Mouse (Mus musculus): ENCODE data around the gene Fem1a. TPM values are rescaled to one million over a fixed set of nuclear protein-coding genes. Genes with fewer than 3 reads are reported as not detected.

The Fem1a gene
- polyA plus RNA-seq, 1 experiment from 2014 or later, result 18.0 TPM

DNA sequence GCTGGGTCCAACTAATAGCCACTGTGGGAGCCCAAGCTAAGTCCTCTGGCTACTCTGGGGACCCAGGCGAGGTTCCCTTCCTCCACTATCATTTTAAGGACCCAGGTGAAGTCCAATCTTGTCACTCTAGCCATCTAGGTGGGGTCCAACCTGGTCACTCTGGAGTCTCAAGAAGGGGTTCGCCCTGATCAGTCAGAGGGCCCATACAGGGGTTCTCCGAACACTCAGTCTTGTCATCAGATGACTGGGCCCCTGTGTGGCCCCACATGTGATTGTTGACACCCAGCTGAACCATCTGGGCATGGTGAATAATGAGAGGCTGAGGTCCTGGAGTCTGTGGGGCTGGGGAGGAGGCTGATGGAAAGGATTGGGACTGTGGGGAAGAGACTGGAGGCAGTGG is 13.1 kb downstream of the Fem1a start:
- no peaks in the 10 kb centered on the region for H3K9me3 ChIP-seq (replicated peaks; ENCODE audit: control insufficient read depth, low read length)
- peak overlapping the region; percentile 42 for H3K4me2 ChIP-seq (ENCODE audit: low read length)
- DNase-seq (ENCODE audit: low spot score) (no peak), ATAC-seq (peak; percentile 14; the same call in 1 of the 2 replicates)
- H3K27ac ChIP-seq (ENCODE audit: low read depth, low read length), result no peak overlapping the region
- H3K27me3 ChIP-seq (replicated peaks; ENCODE audit: control insufficient read depth, insufficient read depth, low read length), result no peaks in the 10 kb centered on the region
- H3K9ac ChIP-seq (ENCODE audit: low read length), result peak overlapping the region; percentile 5; the same call in 1 of the 2 replicates
- peak overlapping the region; percentile 21; the same call in 1 of the 2 replicates for H3K4me3 ChIP-seq (ENCODE audit: low read depth, low read length)
- peaks cover 7% of the 10 kb centered on the region; the same call in 1 of the 2 replicates for H3K36me3 ChIP-seq (ENCODE audit: control insufficient read depth, insufficient read depth, low read length)
- no peaks in the 10 kb centered on the region for H3K4me1 ChIP-seq (ENCODE audit: control insufficient read depth, insufficient read depth, low read length)
- 74% methylated on average over 3 of the region's 3 CpGs for WGBS

DNA sequence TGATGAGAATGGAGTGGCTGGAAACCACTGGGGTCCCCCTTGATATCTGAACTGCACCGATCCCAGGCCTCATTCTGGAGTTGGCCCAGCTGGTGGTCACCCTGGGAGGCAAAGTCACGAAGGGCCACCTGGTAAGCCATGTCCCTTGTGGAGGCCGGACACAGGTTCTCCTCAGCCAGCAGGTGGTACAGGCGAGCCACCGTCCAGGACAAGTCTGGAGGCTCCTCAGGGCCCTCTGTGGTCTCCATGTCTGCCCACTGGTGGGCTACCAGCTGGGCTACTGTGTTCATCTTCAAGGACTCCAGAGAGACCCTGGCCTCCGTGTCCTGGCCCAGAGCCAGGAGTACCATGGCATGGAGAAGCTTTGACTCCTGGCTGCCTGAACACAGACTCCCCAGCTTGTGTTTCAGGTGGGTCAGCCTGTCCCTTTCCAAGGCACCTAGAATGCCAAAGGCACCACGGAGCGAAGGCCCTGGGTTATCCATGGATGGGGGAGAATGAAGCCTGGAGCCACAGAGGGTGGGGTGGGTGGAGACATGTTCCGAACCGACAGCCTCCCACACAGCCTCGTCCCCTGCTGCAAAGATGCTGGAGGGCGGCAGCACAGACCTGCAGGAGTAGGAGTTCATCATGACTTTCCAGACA is 15.1 kb downstream of the Fem1a start:
- Histone ChIP-seq H3K9ac (ENCODE audit: low read length) (no peak overlapping the region), H3K4me1 (ENCODE audit: control insufficient read depth, insufficient read depth, low read length) (no peaks in the 10 kb centered on the region), H3K27me3 (replicated peaks; ENCODE audit: control insufficient read depth, insufficient read depth, low read length) (no peaks in the 10 kb centered on the region), H3K36me3 (ENCODE audit: control insufficient read depth, insufficient read depth, low read length) (no peaks in the 10 kb centered on the region), H3K4me2 (ENCODE audit: low read length) (no peak overlapping the region), H3K4me3 (ENCODE audit: low read depth, low read length) (no peak overlapping the region), H3K9me3 (replicated peaks; ENCODE audit: control insufficient read depth, low read length) (no peaks in the 10 kb centered on the region), H3K27ac (ENCODE audit: low read depth, low read length) (no peak overlapping the region)
- ATAC-seq (no peak), DNase-seq (ENCODE audit: low spot score) (no peak)
- WGBS, result 89% methylated on average over 12 of the region's 12 CpGs

DNA sequence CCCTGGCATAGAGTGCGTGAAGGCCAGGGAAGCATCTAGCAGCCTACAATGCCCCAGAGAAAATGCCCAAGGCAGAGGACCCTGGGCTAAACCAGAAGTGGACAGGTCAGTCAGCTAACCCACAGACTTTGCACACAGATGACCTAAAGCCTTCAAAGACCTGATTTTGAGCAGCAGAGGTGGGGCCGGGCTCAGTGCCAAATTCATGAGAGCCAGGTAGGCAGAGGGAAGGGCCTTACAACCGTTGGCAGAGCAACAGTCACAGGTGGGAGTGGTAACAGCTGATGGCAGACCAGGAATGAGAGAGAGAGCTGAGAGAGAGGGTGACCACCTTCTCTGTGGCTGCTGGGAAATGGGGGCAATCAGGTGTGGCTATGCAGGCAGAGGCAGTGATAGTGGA is 16.0 kb downstream of the Fem1a start:
- 79% methylated on average over 3 of the region's 3 CpGs for WGBS
- DNase-seq (ENCODE audit: low spot score) (no peak), ATAC-seq (no peak)
- Histone ChIP-seq H3K4me2 (ENCODE audit: low read length) (no peak overlapping the region), H3K36me3 (ENCODE audit: control insufficient read depth, insufficient read depth, low read length) (no peaks in the 10 kb centered on the region), H3K27me3 (replicated peaks; ENCODE audit: control insufficient read depth, insufficient read depth, low read length) (no peaks in the 10 kb centered on the region), H3K4me1 (ENCODE audit: control insufficient read depth, insufficient read depth, low read length) (no peaks in the 10 kb centered on the region; the same call in 1 of the 2 replicates), H3K9me3 (replicated peaks; ENCODE audit: control insufficient read depth, low read length) (no peaks in the 10 kb centered on the region), H3K9ac (ENCODE audit: low read length) (no peak overlapping the region), H3K4me3 (ENCODE audit: low read depth, low read length) (no peak overlapping the region), H3K27ac (ENCODE audit: low read depth, low read length) (no peak overlapping the region)

DNA sequence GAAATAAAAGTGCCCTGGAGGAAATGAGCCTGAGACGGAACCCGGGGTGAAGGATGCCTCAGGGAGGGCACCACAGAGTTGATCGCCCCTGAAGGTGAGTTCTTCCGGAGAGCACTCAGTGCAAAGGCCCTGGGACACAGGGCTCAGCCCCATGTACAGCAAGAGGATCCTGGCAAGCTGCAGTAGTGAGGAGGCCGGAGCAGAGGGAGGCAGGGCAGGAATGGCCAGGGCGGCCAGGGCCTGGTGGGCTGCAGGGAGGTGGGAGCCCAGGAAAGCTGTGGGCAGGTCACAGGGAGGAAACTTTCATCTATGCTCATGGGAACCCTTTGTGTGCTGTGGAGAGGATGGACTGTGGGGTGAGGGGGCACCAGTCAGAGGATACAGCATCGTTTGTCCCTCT is 16.9 kb downstream of the Fem1a start:
- H3K4me1 ChIP-seq (ENCODE audit: control insufficient read depth, insufficient read depth, low read length), result no peaks in the 10 kb centered on the region; the same call in 1 of the 2 replicates
- H3K27ac ChIP-seq (ENCODE audit: low read depth, low read length), result no peak overlapping the region
- H3K27me3 ChIP-seq (replicated peaks; ENCODE audit: control insufficient read depth, insufficient read depth, low read length), result no peaks in the 10 kb centered on the region
- ATAC-seq (no peak), DNase-seq (ENCODE audit: low spot score) (no peak)
- H3K36me3 ChIP-seq (ENCODE audit: control insufficient read depth, insufficient read depth, low read length), result no peaks in the 10 kb centered on the region
- no peak overlapping the region for H3K4me2 ChIP-seq (ENCODE audit: low read length)
- H3K9me3 ChIP-seq (replicated peaks; ENCODE audit: control insufficient read depth, low read length), result no peaks in the 10 kb centered on the region
- WGBS, result 88% methylated on average over 7 of the region's 7 CpGs
- no peak overlapping the region for H3K9ac ChIP-seq (ENCODE audit: low read length)
- no peak overlapping the region for H3K4me3 ChIP-seq (ENCODE audit: low read depth, low read length)

DNA sequence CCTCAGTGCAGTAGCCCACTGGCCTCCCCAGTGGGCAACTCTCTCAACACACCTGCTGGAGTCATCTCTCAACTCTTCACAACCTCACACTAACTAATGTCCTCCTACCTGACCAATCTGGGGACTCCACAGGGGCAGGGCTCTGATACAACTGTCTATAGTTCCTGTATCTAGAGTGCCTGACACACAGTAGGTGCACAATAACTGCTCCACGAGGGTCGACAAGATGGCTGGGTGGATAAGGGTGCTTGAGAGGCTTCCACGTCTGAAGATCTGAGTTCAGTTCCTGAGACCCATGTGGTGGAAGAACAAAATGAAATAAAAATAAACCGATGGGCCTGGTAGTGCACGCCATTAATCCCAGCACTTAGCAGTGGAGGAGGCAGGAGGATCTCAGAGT is 17.4 kb downstream of the Fem1a start:
- WGBS, result 91% methylated on average over 5 of the region's 5 CpGs
- H3K9ac ChIP-seq (ENCODE audit: low read length), result no peak overlapping the region
- ATAC-seq (no peak), DNase-seq (ENCODE audit: low spot score) (no peak)
- no peaks in the 10 kb centered on the region; the same call in 1 of the 2 replicates for H3K4me1 ChIP-seq (ENCODE audit: control insufficient read depth, insufficient read depth, low read length)
- H3K36me3 ChIP-seq (ENCODE audit: control insufficient read depth, insufficient read depth, low read length), result no peaks in the 10 kb centered on the region
- H3K27ac ChIP-seq (ENCODE audit: low read depth, low read length), result no peak overlapping the region
- H3K9me3 ChIP-seq (replicated peaks; ENCODE audit: control insufficient read depth, low read length), result no peaks in the 10 kb centered on the region
- H3K4me3 ChIP-seq (ENCODE audit: low read depth, low read length), result no peak overlapping the region
- H3K4me2 ChIP-seq (ENCODE audit: low read length), result no peak overlapping the region
- H3K27me3 ChIP-seq (replicated peaks; ENCODE audit: control insufficient read depth, insufficient read depth, low read length), result no peaks in the 10 kb centered on the region

DNA sequence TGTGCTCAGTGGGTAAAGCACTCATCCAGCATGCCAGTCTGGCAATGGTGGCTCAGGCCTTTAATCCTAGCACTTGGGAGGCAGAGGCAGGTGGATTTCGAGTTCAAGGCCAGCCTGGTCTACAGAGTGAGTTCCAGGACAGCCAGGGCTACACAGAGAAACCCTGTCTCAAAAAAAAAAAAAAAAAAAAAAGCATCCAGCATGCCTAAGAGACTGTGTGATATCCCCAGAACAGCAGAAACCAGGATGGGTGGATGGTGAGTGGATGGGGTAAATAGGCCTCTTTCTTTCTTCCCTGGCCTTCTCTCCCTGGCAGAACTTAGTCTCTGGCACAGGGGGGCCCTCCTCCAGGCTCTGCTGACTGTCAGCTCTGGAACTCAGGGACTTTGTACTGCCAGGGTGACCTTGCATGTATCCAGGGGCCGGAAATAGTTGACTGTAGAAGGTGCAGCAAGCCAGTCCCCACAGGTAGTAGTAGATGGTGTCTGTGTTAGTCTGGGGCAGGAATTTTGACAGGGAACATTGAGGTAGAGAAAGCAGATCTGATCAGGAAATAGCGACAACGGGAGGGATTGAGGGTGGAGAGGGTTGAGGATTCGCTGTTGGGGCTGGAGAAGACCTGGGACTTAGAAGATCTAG is 19.4 kb downstream of the Fem1a start:
- H3K27ac ChIP-seq (ENCODE audit: low read depth, low read length), result no peak overlapping the region
- peak overlapping the region; percentile 62 for H3K4me2 ChIP-seq (ENCODE audit: low read length)
- 29% methylated on average over 5 of the region's 5 CpGs for WGBS
- H3K9me3 ChIP-seq (replicated peaks; ENCODE audit: control insufficient read depth, low read length), result no peaks in the 10 kb centered on the region
- no peak for DNase-seq (ENCODE audit: low spot score)
- H3K4me1 ChIP-seq (ENCODE audit: control insufficient read depth, insufficient read depth, low read length), result no peaks in the 10 kb centered on the region; the same call in 1 of the 2 replicates
- peak overlapping the region; percentile 67 for H3K9ac ChIP-seq (ENCODE audit: low read length)
- no peaks in the 10 kb centered on the region for H3K36me3 ChIP-seq (ENCODE audit: control insufficient read depth, insufficient read depth, low read length)
- peak overlapping the region; percentile 35 for H3K4me3 ChIP-seq (ENCODE audit: low read depth, low read length)
- 0 out of 2 replicates have a peak, but pooled peaks have one; percentile 22 for ATAC-seq
- H3K27me3 ChIP-seq (replicated peaks; ENCODE audit: control insufficient read depth, insufficient read depth, low read length), result no peaks in the 10 kb centered on the region

DNA sequence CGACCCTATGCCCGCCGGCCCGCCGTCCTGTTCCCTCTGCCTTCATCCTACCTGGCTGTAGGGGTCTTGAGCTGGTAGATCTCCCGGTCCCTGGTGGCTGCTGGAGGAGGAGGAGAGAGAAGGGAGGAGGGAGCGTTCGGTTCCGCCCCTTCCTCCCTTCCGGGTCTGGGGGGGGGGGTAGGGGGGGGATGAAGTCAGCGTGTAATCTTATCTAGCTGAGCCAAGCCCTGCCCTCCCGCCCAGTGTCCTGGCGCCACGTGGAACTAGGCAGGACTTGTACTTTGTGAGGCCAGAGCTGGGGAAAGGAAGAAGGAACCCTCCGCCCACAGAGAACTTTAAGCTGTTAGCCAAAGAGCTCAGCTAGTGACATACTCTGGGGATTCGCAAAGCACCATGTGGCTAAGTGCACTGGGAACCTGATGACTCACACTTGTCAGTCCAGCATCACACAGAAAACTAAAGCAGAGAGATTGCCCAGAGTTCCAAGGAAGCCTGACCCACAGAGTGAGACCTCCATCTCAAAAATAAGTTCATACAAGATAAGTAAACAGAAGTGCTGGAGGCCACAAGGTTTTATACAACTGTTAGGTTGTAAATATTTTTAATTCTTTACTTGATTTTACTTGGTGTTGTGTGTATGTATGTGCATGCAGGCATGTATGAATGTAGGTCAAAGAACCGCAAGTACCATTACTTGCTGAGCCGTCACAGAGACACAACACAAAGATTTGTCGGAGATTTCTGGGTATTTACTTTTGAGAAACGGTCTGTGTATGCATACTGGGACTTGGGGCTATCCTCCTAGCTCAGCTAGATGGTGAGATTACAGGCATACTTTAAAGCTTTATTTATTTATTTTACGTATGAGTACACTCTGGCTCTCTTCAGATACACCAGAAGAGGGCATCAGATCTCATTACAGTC is 20.3 kb downstream of the Fem1a start, which contains the start of gene Ticam1:
Gene Ticam1, minus strand, starts transcription at position 144 of the 924 bp plus-strand sequence.
- no peaks in the 10 kb centered on the region; the same call in 1 of the 2 replicates for H3K4me1 ChIP-seq (ENCODE audit: control insufficient read depth, insufficient read depth, low read length)
- peak; percentile 84 for DNase-seq (ENCODE audit: low spot score)
- 8% methylated on average over 16 of the region's 21 CpGs for WGBS
- no peaks in the 10 kb centered on the region for H3K9me3 ChIP-seq (replicated peaks; ENCODE audit: control insufficient read depth, low read length)
- peak; percentile 88 for ATAC-seq
- H3K36me3 ChIP-seq (ENCODE audit: control insufficient read depth, insufficient read depth, low read length), result no peaks in the 10 kb centered on the region
- H3K4me2 ChIP-seq (ENCODE audit: low read length), result peak within 1 kb of the TSS; percentile 62
- H3K4me3 ChIP-seq (ENCODE audit: low read depth, low read length), result peak within 1 kb of the TSS; percentile 35
- no peak within 1 kb of the TSS for H3K27ac ChIP-seq (ENCODE audit: low read depth, low read length)
- H3K27me3 ChIP-seq (replicated peaks; ENCODE audit: control insufficient read depth, insufficient read depth, low read length), result no peaks in the 10 kb centered on the region
- peak within 1 kb of the TSS; percentile 67 for H3K9ac ChIP-seq (ENCODE audit: low read length)

DNA sequence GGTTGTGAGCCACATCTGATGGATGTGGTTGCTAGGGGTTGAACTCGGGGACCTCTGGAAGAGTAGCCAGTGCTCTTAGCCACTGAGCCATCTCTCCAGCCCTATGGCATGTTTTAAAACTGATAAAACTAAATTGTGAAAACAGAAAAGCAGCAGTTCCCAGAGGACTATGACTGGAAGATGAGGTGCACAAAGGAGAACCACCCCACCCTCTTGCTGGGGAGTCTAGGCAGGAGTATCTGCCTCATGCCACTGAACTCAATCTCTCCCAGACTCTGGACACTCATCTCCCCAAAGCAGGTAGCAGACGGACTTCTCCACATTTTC is 20.9 kb downstream of the Fem1a start:
- H3K4me2 ChIP-seq (ENCODE audit: low read length), result no peak overlapping the region
- ATAC-seq, result no peak
- H3K27ac ChIP-seq (ENCODE audit: low read depth, low read length), result no peak overlapping the region
- 50% methylated on average over 2 of the region's 2 CpGs for WGBS
- no peaks in the 10 kb centered on the region for H3K36me3 ChIP-seq (ENCODE audit: control insufficient read depth, insufficient read depth, low read length)
- no peaks in the 10 kb centered on the region for H3K9me3 ChIP-seq (replicated peaks; ENCODE audit: control insufficient read depth, low read length)
- no peak for DNase-seq (ENCODE audit: low spot score)
- H3K4me3 ChIP-seq (ENCODE audit: low read depth, low read length), result no peak overlapping the region
- H3K27me3 ChIP-seq (replicated peaks; ENCODE audit: control insufficient read depth, insufficient read depth, low read length), result no peaks in the 10 kb centered on the region
- H3K9ac ChIP-seq (ENCODE audit: low read length), result no peak overlapping the region
- no peaks in the 10 kb centered on the region; the same call in 1 of the 2 replicates for H3K4me1 ChIP-seq (ENCODE audit: control insufficient read depth, insufficient read depth, low read length)

Data from forebrain, embryonic 14.5 days (tissue).